Mouse (Mus musculus) ES-Bruce4 (cell line): ENCODE data around the gene Tbc1d10c. TPM values are rescaled to one million over a fixed set of nuclear protein-coding genes. Genes with fewer than 3 reads are reported as not detected.

Experiments used
- H3K27ac ChIP-seq: 2 replicates; pipeline ENCODE4 v1.5.1; 2012; ENCODE audit warnings: low read length, inconsistent platforms; ENCODE audit not compliant: insufficient read depth
- H3K27me3 ChIP-seq: 2 replicates; pipeline ENCODE4 v1.6.1; 2012; ENCODE audit warnings: mild to moderate bottlenecking, low read length, inconsistent platforms; ENCODE audit not compliant: control insufficient read depth, poor library complexity, insufficient read depth, severe bottlenecking
- H3K36me3 ChIP-seq: 2 replicates; pipeline ENCODE4 v1.6.1; 2012; ENCODE audit warnings: inconsistent platforms, mild to moderate bottlenecking, low read length, moderate library complexity; ENCODE audit not compliant: control insufficient read depth, poor library complexity, insufficient read depth, severe bottlenecking
- H3K4me1 ChIP-seq: one replicate; pipeline ENCODE4 v1.8.1; 2011; ENCODE audit warnings: low read length; ENCODE audit not compliant: control insufficient read depth, insufficient read depth
- H3K4me3 ChIP-seq: 2 replicates; pipeline ENCODE4 v1.5.1; 2011; ENCODE audit warnings: low read depth, mild to moderate bottlenecking, low read length
- H3K9ac ChIP-seq: 2 replicates; pipeline ENCODE4 v1.6.1; 2012; ENCODE audit warnings: low read depth, mild to moderate bottlenecking, inconsistent platforms; ENCODE audit not compliant: poor library complexity, severe bottlenecking
- H3K9me3 ChIP-seq: replicated peaks from 2 replicates; pipeline ENCODE4 v1.6.1; 2012; ENCODE audit warnings: mild to moderate bottlenecking, low read length, inconsistent platforms; ENCODE audit not compliant: control insufficient read depth, poor library complexity, insufficient read depth, severe bottlenecking
- CTCF ChIP-seq: IDR thresholded peaks from one replicate; pipeline ENCODE4 v1.8.1; 2011; ENCODE audit warnings: low read depth, low read length
- EP300 ChIP-seq: IDR thresholded peaks from 2 replicates; pipeline ENCODE4 v1.6.1; 2011; ENCODE audit warnings: low read depth, low read length; ENCODE audit not compliant: insufficient read depth
- POLR2A ChIP-seq: IDR thresholded peaks from one replicate; pipeline ENCODE4 v1.8.1; 2011; ENCODE audit warnings: low read length; ENCODE audit not compliant: insufficient read depth
- polyA plus RNA-seq: library from polyadenylated mRNA; stranded (reverse); fragments of >200 nt; gene quantifications from 2 replicates; pipeline ENCODE4 v1.2.4, GENCODE M21; 2011; ENCODE audit warnings: low read depth; ENCODE audit not compliant: missing spikeins, insufficient read depth, insufficient read length

Tbc1d10c gene
- polyA plus RNA-seq, 1 experiment = 1.2 TPM

DNA sequence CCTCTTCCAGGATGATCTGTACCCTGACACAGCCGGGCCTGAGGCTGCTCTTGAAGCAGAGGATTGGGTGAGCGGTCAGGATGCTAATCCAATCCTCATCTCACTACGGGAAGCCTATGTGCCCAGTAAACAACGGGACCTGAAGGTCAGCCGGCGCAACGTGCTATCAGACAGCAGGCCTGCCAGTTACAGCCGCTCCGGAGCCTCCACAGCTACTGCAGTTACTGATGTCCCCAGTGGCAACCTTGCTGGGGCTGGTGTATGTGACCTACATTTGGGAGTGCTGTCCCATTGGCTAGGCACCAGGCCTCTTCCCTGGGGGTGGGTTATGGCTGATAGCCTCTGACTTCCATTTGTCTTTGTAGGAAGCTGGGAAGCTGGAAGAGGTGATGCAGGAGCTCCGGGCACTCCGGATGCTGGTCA is 37.8 kb downstream of the Tbc1d10c start, which contains the start of gene Ptprcap:
TSS of gene Ptprcap (plus strand) at position 373 of the 423 bp plus-strand sequence.
- Histone ChIP-seq H3K4me3 (no peak within 1 kb of the TSS), H3K9ac (no peak within 1 kb of the TSS), H3K27ac (no peak within 1 kb of the TSS), H3K27me3 (no peaks in the 10 kb centered on the region), H3K9me3 (no peaks in the 10 kb centered on the region), H3K4me1 (peaks cover 2% of the 10 kb centered on the region), H3K36me3 (0 out of 2 replicates have a peak, but pooled peaks cover 2% of the 10 kb centered on the region)
- TF ChIP-seq POLR2A (no peak), CTCF (no peak), EP300 (no peak)

DNA sequence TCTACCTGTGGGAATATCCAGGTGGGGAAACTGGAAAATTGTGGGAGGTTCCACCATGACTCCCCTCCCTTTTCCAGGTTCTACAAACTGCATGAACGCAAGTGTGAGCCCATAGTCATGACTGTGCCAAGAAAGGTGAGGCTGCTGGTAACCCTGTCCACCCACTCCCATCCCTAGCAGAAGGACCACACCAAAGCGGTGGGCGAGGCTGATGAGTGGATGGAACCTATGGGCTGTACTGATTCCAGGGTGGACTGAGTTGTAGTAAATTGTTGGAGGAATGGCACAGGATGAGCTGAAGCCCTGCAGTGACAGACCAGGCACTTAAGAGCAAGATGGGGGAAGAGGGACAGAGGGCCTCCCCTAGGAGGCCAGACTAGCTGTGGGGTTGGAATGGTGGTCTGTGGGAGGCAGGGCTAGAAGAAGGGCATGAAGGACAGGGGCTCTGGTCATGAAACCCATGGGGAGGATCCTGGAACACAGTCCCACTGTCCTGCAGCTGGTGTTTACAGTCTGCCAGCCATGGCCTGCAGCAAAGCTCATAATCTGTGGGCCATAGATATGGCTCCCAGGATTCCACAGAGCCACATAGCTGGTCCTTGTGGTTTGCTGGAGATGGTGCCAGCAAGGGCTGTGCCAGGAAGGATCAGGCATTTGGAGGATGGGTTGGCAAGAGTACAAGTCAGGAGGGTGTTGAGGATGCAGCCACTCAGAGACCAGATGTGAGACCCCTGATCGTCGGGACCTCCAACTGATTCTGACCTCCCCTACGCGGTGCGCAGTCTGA is 38.4 kb downstream of the Tbc1d10c start:
- H3K4me3 ChIP-seq = no peak overlapping the region
- TF ChIP-seq POLR2A (no peak), CTCF (no peak), EP300 (no peak)
- H3K36me3 ChIP-seq = 0 out of 2 replicates have a peak, but pooled peaks cover 2% of the 10 kb centered on the region
- no peaks in the 10 kb centered on the region for H3K27me3 ChIP-seq
- H3K9ac ChIP-seq = no peak overlapping the region
- no peaks in the 10 kb centered on the region for H3K9me3 ChIP-seq
- no peak overlapping the region for H3K27ac ChIP-seq
- peaks cover 2% of the 10 kb centered on the region for H3K4me1 ChIP-seq

DNA sequence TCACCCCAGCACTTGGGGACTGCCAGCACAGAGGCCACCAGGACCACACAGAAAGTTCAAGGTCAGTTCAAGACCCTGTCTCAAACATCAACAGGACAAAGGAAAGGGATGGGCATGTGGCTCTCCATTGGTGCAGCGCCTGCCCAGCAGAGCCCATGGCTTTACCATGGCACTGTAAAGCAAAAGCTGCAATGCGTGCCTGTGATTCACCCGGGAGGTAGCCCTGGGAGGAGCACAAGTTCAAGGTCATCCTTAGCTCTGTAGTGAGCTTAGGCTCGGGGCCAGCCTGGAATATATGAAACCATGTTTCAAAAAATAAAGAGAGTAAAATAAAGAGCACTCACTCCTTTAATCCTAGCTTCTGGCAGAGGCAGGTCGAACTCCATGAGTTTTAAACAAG is 39.2 kb downstream of the Tbc1d10c start:
- Histone ChIP-seq H3K4me3 (no peak overlapping the region), H3K27me3 (no peaks in the 10 kb centered on the region), H3K4me1 (peaks cover 2% of the 10 kb centered on the region), H3K36me3 (0 out of 2 replicates have a peak, but pooled peaks cover 2% of the 10 kb centered on the region), H3K9me3 (no peaks in the 10 kb centered on the region), H3K27ac (no peak overlapping the region), H3K9ac (no peak overlapping the region)
- TF ChIP-seq EP300 (no peak), POLR2A (no peak), CTCF (no peak)

DNA sequence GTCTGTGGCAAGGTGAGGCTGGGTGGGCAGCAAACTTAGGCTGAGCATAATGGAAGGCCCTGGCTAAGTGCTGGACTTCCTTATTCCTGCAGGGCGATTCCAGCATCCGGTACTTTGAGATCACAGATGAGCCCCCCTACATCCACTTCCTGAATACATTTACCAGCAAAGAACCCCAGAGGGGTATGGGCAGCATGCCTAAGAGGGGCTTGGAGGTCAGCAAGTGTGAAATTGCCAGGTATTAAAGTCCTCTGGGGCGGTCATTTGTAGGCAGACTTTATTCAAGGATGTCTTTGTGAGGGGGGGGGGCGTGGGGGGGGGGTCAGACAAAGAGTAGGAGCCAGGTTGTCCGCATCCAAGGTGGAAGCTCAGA is 39.6 kb downstream of the Tbc1d10c start:
- H3K36me3 ChIP-seq = 0 out of 2 replicates have a peak, but pooled peaks cover 2% of the 10 kb centered on the region
- H3K4me1 ChIP-seq = peaks cover 2% of the 10 kb centered on the region

DNA sequence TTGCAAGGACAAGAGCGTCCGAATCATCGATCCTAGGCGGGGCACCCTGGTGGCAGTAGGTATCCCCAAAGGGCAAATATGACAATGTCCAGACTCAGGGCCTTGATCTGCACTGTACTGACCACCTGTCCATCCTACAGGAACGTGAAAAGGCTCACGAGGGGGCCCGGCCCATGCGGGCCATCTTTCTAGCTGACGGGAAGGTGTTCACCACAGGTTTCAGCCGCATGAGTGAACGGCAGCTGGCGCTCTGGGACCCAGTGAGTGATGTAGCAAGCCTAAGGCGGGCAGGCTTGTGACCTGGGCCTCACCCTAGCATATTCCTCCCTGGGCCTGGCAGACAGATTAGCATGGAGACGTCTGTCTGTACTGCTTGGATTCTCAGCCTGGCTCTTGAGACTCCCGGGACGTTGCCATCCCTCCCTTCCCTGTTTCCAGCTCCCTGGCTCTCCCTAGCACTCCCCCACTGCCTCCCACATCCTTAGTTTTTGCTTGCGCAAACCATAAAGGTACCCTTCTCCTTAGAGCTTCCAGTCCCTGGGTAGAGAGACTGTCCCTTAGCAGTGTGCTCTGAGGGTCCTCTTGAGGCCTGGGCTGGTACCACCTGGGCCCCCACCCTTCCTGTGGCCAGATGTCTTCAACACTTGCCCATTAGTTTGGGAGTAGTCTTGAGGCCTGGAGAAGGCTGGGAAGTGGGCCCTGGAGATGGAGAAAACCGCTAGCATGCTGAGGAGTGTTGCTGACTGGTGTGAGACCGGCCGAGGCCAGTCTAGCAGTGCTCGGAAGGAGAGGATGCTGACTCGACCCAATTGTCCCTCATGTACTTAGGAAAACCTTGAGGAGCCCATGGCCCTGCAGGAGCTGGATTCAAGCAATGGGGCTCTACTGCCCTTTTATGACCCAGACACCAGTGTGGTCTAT is 40.3 kb downstream of the Tbc1d10c start:
- Histone ChIP-seq H3K4me3 (no peak overlapping the region), H3K27ac (no peak overlapping the region), H3K36me3 (0 out of 2 replicates have a peak, but pooled peaks cover 2% of the 10 kb centered on the region), H3K9me3 (no peaks in the 10 kb centered on the region), H3K9ac (no peak overlapping the region), H3K27me3 (no peaks in the 10 kb centered on the region), H3K4me1 (peaks cover 2% of the 10 kb centered on the region)
- TF ChIP-seq POLR2A (no peak), EP300 (no peak), CTCF (no peak)

More for the DNA sequence above, 39.6 kb downstream of the Tbc1d10c start:
- H3K9me3 ChIP-seq = no peaks in the 10 kb centered on the region
- H3K27ac ChIP-seq = no peak overlapping the region
- no peak overlapping the region for H3K4me3 ChIP-seq
- no peaks in the 10 kb centered on the region for H3K27me3 ChIP-seq
- H3K9ac ChIP-seq = no peak overlapping the region
- TF ChIP-seq EP300 (no peak), CTCF (no peak), POLR2A (no peak)
